Mouse (Mus musculus) lung, adult 2 months (tissue): ENCODE results near the gene Bbof1.

ENCODE experiments used
- CTCF ChIP-seq: fragments of 200-500 bp; IDR thresholded peaks from 2 replicates; pipeline ENCODE4 v1.5.1; 2011; ENCODE audit warnings: mild to moderate bottlenecking, low read length, control low read depth; ENCODE audit not compliant: insufficient read depth
- POLR2A ChIP-seq: fragments of 200-500 bp; IDR thresholded peaks from 2 replicates; pipeline ENCODE4 v1.6.1; 2011; ENCODE audit warnings: low read depth, mild to moderate bottlenecking, control low read depth, low read length, borderline replicate concordance; ENCODE audit errors: extremely low read depth

- no peak for TF ChIP-seq CTCF
- TF ChIP-seq POLR2A, result no peak
Observed at GRCm38 (mm10) chr12:84373831-84374481, 34.9 kb upstream of the Bbof1 start.
